Mouse (Mus musculus) frontal cortex, adult 2 months (tissue): Measurements from ENCODE around the gene Ssb. TPM values are rescaled to one million over a fixed set of nuclear protein-coding genes. Genes with fewer than 3 reads are reported as not detected.

Experiments used
- polyA plus RNA-seq: library from polyadenylated mRNA; depleted of rRNA; stranded (reverse); fragments of >200 nt; gene quantifications from 2 replicates; pipeline ENCODE4 v1.2.3, GENCODE M21; 2012; rRNA removed

Ssb gene
- polyA plus RNA-seq, 1 experiment, result 130 TPM

Other genes starting within 250 kb of the Ssb start
- gene Bbs5, start 214.4 kb upstream of the Ssb start, polyA plus RNA-seq, result 32.7 and 38.5 TPM in 2 replicates
- gene Klhl41, start 191.4 kb upstream of the Ssb start, polyA plus RNA-seq, result 0.34 and 0.42 TPM in 2 replicates
- gene Fastkd1, start 148.0 kb upstream of the Ssb start, polyA plus RNA-seq, result 14.7 and 15.1 TPM in 2 replicates
- 25.0 and 27.3 TPM in 2 replicates for gene Ppig, start 139.0 kb upstream of the Ssb start, polyA plus RNA-seq
- gene Ccdc173, start 72.0 kb upstream of the Ssb start, polyA plus RNA-seq, result 3.8 and 4.4 TPM in 2 replicates
- gene Phospho2, start 71.9 kb upstream of the Ssb start, polyA plus RNA-seq, result 23.1 and 36.9 TPM in 2 replicates
- 36.7 and 39.9 TPM in 2 replicates for gene Klhl23, start 39.6 kb upstream of the Ssb start, polyA plus RNA-seq
- 14.1 and 17.3 TPM in 2 replicates for gene Mettl5, start 24.1 kb downstream of the Ssb start, polyA plus RNA-seq
- gene Ubr3, start 35.7 kb downstream of the Ssb start, polyA plus RNA-seq, result 82.7 and 105 TPM in 2 replicates
- gene Myo3b, start 177.6 kb downstream of the Ssb start, polyA plus RNA-seq, result 0.96 and 0.99 TPM in 2 replicates